In genomic region chr16:70314578-70314930, GRCm38 (mm10) we compare ENCODE assay signal across 8 mouse cellular contexts. TPM values are rescaled to one million over a fixed set of nuclear protein-coding genes. Genes with fewer than 3 reads are reported as not detected.
A peak's percentile ranks its signal among the peaks of the same experiment; 100 is the strongest.
DNase-seq lines count a peak whose midpoint lies in the region; ATAC-seq and TF ChIP-seq lines count a peak whose summit lies in the region.

No protein-coding gene starts in this region.

- H3K9ac ChIP-seq in liver, embryonic 11.5 days (ENCODE audit: low read depth, low read length): peak overlapping the region; percentile 82
- peak overlapping the region; percentile 87 for H3K9ac ChIP-seq in stomach, postnatal 0 days (ENCODE audit: low read length)

- H3K4me3 ChIP-seq in erythroblast, embryonic 14.5 days (replicated peaks): peak overlapping the region; percentile 72
- peak overlapping the region; percentile 71 for H3K4me3 ChIP-seq in spleen, adult 2 months (ENCODE audit: extremely low read depth, insufficient read depth, insufficient read length)
- peak overlapping the region; percentile 60 for H3K4me3 ChIP-seq in liver, embryonic 11.5 days (ENCODE audit: low read depth, low read length)
- H3K4me3 ChIP-seq in stomach, postnatal 0 days (ENCODE audit: low read depth, low read length): peak overlapping the region; percentile 72

- WGBS in spleen, adult 2 months: 1% methylated on average over 9 of the region's 9 CpGs
- under 1% methylated on average over 9 of the region's 9 CpGs for WGBS in liver, embryonic 11.5 days
- WGBS in stomach, postnatal 0 days: under 1% methylated on average over 9 of the region's 9 CpGs

- H3K27me3 ChIP-seq in erythroblast, embryonic 14.5 days (ENCODE audit: control insufficient read depth): no peaks in the 10 kb centered on the region
- H3K27me3 ChIP-seq in spleen, adult 2 months (ENCODE audit: control insufficient read depth, insufficient read depth, low read length): no peaks in the 10 kb centered on the region
- no peaks in the 10 kb centered on the region for H3K27me3 ChIP-seq in liver, embryonic 11.5 days (replicated peaks; ENCODE audit: control insufficient read depth, insufficient read depth, low read length)
- no peaks in the 10 kb centered on the region for H3K27me3 ChIP-seq in stomach, postnatal 0 days (ENCODE audit: control insufficient read depth, insufficient read depth, low read length)

- peaks cover 14% of the 10 kb centered on the region for H3K4me1 ChIP-seq in erythroblast, embryonic 14.5 days (ENCODE audit: control insufficient read depth)
- no peaks in the 10 kb centered on the region; the same call in 1 of the 2 replicates for H3K4me1 ChIP-seq in spleen, adult 2 months (ENCODE audit: control insufficient read depth, insufficient read depth, insufficient read length)
- no peaks in the 10 kb centered on the region for H3K4me1 ChIP-seq in liver, embryonic 11.5 days (replicated peaks; ENCODE audit: control insufficient read depth, insufficient read depth, low read length)
- H3K4me1 ChIP-seq in stomach, postnatal 0 days (replicated peaks; ENCODE audit: control insufficient read depth, insufficient read depth): no peaks in the 10 kb centered on the region

- no peak for DNase-seq in spleen, adult 2 months (ENCODE audit: low read depth in 1 of 2, low spot score in 2 of 2)
- DNase-seq in spleen, adult 12 weeks (ENCODE audit: low spot score): no peak
- no peak for DNase-seq in liver, embryonic 11.5 days (ENCODE audit: low spot score)
- DNase-seq in stomach, postnatal 0 days (ENCODE audit: low spot score): no peak
- no peak for DNase-seq in embryo, embryonic 9.5 days (ENCODE audit: extremely low spot score)

- TF ChIP-seq POLR2A in spleen, adult 2 months (IDR thresholded peaks at IDR 0.05; ENCODE audit: low read depth, low read length): no peak

- no peaks in the 10 kb centered on the region for H3K36me3 ChIP-seq in erythroblast, embryonic 14.5 days (ENCODE audit: control insufficient read depth)
- no peaks in the 10 kb centered on the region for H3K36me3 ChIP-seq in spleen, adult 2 months (ENCODE audit: control insufficient read depth, insufficient read depth, low read length)
- H3K36me3 ChIP-seq in liver, embryonic 11.5 days (ENCODE audit: control insufficient read depth, insufficient read depth, low read length): no peaks in the 10 kb centered on the region
- no peaks in the 10 kb centered on the region for H3K36me3 ChIP-seq in stomach, postnatal 0 days (ENCODE audit: control insufficient read depth, insufficient read depth, low read length)

- no peak for TF ChIP-seq CTCF in spleen, adult 2 months (IDR thresholded peaks at IDR 0.05; ENCODE audit: extremely low read depth, insufficient read depth, insufficient read length, insufficient replicate concordance)
- TF ChIP-seq CTCF in stomach, postnatal 0 days (IDR thresholded peaks at IDR 0.05; ENCODE audit: low read depth): no peak

- no peak for ATAC-seq in erythroblast, adult 5-6 weeks (replicated peaks; ENCODE audit: low FRiP score, poor library complexity, severe bottlenecking)
- peak; percentile 21; the same call in 1 of the 2 replicates for ATAC-seq in liver, embryonic 11.5 days (replicated peaks; ENCODE audit: low FRiP score)
- ATAC-seq in stomach, postnatal 0 days (ENCODE audit: low FRiP score, low TSS enrichment): no peak
- ATAC-seq in cerebellum, adult (ENCODE audit: insufficient number of reproducible peaks, low FRiP score, low TSS enrichment): no peak

- H3K27ac ChIP-seq in spleen, adult 2 months (ENCODE audit: insufficient read depth, low read length): peak overlapping the region; percentile 99
- peak overlapping the region; percentile 88 for H3K27ac ChIP-seq in liver, embryonic 11.5 days (ENCODE audit: low read depth, low read length)
- peak overlapping the region; percentile 97 for H3K27ac ChIP-seq in stomach, postnatal 0 days (replicated peaks)

- no peaks in the 10 kb centered on the region for H3K9me3 ChIP-seq in erythroblast, embryonic 14.5 days (ENCODE audit: control insufficient read depth, low read length)
- H3K9me3 ChIP-seq in liver, embryonic 11.5 days (ENCODE audit: control insufficient read depth, low read length): no peaks in the 10 kb centered on the region
- no peaks in the 10 kb centered on the region for H3K9me3 ChIP-seq in stomach, postnatal 0 days (ENCODE audit: control insufficient read depth, low read length)

- TF ChIP-seq EP300 in stomach, postnatal 0 days (optimal IDR thresholded peaks at IDR 0.05): peak; percentile 41

- H3K4me2 ChIP-seq in liver, embryonic 11.5 days: peak overlapping the region; percentile 74
- H3K4me2 ChIP-seq in stomach, postnatal 0 days (replicated peaks; ENCODE audit: low read depth): peak overlapping the region; percentile 60

RNA-seq across cellular contexts. Expression of gene Gbe1, which starts 0.8 kb away (rescaled TPM):
- polyA plus RNA-seq in erythroblast, embryonic 14.5 days (2012): 0.02 TPM in 1 of 2 replicates, not detected in the other
- 13.4 and 23.6 TPM in 2 replicates for total RNA-seq in erythroblast, adult 5-6 weeks (2015; ENCODE audit: low replicate concordance)
- 17.9 and 23.4 TPM in 2 replicates for total RNA-seq in erythroblast, adult 5-6 weeks (2017; ENCODE audit: low replicate concordance)
- 4.4 and 5.1 TPM in 2 replicates for polyA plus RNA-seq in spleen, adult 2 months (2012; rRNA removed)
- polyA plus RNA-seq in liver, embryonic 11.5 days (2014; fragmentation: Nextera tagmentation; extraction: Ambion mirVana): 9.4 and 13.1 TPM in 2 replicates
- polyA plus RNA-seq in stomach, postnatal 0 days (2015; fragmentation: Nextera tagmentation; extraction: Ambion mirVana): 16.6 and 18.6 TPM in 2 replicates
